Mouse (Mus musculus): ENCODE measurements around the gene Grm8.
"Not testable (repeated sequence)": the region's sequence is repeated elsewhere in the genome, so short reads cannot be mapped to it uniquely, and the experiment has no call there.

The Grm8 gene

DNA sequence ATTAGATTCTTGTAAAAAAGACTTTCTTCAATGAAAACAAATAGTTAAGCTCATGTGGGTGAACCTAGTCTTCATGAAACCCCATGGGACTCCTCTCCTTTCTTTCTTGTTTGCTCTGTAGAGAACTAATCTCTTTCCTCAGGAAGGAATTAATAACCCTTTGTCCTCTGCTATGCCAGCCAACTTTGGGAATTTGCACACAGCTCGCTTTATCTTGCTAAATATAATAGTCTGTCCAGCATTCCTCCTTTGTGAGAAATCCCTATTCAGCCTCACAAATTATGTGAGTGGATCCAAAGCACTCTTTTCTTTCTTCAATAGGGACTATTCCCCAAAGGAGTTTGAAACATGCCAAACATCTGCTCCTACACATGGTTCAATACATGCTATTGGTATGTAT, 285.3 kb downstream of the Grm8 start:
- DNase-seq (ENCODE audit: low spot score in 2 of 2), result no peak

DNA sequence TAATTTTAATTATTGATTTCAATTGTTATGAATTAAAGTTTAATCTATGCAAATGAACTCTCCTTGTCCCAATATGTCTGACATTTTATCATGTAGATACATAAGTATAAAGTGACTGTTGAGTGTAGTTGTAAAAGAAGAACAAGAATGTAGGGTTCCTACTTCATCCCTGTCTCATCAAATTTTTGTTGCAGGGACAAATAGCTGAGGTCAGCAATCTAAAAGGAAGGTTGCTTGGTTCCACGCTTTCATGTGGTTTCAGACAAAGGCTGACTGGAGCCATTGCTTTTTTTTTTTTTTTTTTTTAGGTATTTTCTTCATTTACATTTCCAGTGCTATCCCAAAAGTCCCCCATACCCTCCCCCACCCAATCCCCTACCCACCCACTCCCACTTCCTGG, 298.8 kb downstream of the Grm8 start:
- no peak for DNase-seq (ENCODE audit: low spot score in 2 of 2)

DNA sequence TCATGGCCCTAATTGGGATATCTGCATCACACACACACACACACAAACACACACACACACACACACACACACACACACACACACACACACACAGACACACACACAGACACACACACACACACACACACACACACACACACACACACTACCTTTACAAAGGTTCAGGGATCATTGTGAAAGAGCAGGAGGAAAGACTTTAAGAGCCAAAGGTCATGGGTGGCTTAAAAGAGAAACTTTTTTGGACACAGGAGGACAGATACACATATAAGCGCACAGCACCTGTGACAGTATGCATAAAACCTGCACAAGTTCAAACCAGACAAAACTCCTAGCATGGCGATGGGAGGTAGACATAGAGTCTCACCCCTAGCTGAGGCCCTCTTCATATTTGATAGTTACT, 315.2 kb downstream of the Grm8 start:
- DNase-seq (ENCODE audit: low spot score in 2 of 2), result not testable (repeated sequence)

DNA sequence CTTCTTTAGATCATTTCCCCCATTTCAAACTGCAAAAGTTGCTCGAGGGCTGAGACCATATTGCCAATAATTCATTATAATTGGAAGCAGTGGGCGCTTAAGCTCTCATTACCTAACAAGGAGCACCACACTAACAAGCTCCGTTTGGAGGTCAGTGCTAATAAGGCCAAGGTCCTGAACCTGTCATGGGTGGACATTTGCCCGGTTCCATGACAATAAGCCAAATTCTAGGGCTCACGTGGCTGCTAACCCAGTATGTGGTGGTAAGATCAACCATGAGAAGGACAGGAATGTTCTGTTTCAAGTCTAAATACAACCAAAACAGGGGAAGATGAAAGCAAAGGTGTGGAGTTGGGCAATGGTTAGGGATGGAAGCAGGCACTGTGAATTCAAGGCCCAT, 322.2 kb downstream of the Grm8 start:
- no peak for DNase-seq (ENCODE audit: low spot score in 2 of 2)

DNA sequence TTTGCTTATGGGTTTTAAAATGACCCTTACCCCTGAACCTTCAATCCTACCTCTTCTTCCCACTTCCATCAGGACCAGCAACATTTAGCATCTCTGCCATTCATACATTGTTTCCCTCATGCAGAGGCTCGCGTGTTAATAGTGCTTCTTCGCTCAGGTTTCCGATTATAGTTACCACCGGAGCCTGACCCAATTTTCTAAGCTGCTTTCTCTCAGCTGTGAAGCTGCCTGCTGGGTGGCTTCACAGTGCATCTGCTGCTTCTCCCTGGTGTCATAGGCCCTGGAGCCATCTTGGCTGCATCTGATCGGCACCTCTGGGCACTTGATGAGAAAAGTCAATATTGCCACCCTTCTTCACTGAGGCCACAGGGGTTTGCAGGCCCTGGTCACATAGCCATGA, 325.0 kb downstream of the Grm8 start:
- DNase-seq (ENCODE audit: low spot score in 2 of 2), result no peak

DNA sequence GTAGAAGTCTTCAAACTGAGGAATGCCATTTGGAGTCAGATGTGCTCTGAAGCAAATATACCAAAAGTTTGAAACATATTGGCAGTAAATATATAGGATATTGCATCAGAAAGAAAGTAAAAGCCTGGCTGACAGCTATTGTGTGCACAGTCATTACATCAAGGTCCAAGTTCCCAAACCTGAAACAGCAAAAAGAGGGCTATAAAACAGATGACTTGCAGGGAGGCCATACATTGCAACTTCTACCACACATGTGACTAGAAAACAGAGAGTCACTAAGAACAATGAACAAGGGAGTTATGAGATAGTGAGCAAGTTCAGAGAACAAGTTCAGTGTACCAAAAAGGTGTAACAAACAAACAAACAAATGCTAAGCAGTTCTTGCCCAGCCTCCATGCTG, 328.2 kb downstream of the Grm8 start:
- no peak for DNase-seq (ENCODE audit: low spot score in 2 of 2)

DNA sequence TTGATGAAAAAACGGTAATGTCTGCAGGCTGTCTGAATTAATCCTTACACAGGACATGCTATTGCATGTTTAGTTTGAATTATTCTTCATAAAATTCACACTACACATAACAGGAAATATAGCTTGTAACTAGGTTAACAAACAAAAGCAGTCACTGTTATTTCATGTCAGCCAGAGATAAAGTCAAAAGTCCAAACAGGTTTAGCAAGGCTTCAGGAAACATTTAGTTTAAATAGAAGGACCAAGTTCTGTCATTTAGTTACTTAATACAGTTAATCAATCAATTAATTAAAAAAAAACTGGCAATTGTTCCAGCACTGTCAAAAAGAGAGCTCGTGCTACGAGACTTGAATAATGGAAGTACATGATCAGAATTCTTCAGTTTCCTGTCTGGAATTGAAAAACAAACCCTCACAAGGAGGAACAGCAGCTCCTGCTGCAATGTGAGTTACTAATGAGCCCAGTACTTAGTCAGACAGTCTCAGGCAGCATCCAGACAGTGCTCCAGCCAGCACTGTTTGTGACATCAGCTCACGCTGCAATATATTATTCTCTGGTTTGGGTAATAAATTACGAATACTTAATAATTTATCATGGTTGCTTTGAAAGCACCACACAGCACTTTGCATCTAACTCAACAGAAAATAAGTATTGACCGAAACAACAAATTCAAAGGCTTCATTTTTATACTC, 334.0 kb downstream of the Grm8 start:
- no peak for DNase-seq (ENCODE audit: low spot score in 2 of 2)

DNA sequence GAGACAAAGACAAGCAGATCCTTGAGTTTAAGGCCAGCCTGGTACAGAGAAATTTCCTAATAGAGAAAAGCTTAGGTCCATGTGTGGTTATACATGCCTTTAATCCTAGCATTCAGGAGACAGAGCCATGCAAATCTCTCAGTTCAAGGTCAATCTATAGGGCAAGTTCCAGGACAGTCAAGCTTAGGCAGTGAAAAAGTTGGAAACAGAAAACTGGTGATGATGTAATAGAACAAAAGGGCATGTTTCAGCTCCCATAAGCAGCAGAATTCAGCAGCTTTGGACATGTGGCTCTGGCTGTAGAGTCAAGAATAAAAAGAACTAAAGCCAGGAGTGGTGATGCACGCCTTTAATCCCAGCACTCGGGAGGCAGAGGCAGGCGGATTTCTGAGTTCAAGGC, 336.2 kb downstream of the Grm8 start:
- no peak for DNase-seq (ENCODE audit: low spot score in 2 of 2)

DNA sequence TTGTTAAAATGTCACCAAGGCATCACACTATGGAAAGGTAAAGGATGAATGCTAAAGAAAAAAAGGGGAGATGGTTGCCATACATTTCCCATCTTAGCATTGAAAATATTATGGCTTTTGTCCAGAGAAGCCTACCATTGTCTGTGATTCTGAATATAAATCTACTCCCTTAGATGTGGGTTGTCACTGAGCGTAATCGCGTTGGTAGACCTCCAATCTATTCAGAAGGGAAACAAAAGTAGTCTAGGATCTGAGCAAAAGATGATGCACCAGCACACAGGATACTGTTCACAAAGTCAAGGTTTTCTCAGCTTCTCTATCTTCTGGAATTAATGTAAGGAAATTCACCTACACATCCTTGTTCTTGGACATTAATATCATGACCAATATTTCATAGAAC, 345.4 kb downstream of the Grm8 start:
- DNase-seq (ENCODE audit: low spot score in 2 of 2), result no peak

DNA sequence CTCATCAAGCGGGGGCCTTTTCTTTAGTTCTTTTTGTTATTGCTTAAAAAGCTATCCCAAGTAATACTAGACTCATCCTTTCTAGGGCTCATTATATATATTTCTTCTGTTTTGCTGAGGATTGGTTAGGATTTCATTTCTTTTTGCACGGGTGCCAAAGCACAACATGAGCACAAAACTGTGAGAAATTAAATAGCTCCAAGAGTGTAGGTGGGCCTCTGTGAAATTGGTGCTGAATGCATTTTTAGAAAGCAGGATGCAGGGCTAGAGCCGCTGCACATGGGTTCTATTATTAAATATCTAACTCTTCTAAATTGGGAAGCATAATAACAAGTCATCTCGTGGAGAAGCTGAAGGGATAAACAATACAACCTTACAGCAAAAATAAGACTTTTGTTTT, 345.8 kb downstream of the Grm8 start:
- no peak for DNase-seq (ENCODE audit: low spot score in 2 of 2)

DNA sequence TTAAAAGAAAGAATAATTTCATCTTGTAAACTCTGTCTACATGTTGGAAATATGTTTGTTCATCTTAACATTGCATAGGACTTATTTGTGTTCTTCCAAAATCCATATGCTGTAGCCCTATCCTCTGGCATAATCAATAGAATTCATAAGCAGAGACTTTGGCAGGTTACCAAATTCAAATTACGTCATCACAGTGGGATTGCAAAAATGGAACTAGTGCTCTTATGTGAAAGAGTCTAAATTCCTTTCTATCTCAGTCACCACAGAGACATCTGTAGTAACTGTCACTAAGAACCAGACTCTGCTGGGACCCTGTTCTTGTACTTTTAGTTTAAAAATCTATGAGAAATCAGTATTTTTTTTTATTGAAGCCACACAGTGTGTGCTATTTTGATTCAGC, 352.7 kb downstream of the Grm8 start:
- no peak for DNase-seq (ENCODE audit: low spot score in 2 of 2)

DNA sequence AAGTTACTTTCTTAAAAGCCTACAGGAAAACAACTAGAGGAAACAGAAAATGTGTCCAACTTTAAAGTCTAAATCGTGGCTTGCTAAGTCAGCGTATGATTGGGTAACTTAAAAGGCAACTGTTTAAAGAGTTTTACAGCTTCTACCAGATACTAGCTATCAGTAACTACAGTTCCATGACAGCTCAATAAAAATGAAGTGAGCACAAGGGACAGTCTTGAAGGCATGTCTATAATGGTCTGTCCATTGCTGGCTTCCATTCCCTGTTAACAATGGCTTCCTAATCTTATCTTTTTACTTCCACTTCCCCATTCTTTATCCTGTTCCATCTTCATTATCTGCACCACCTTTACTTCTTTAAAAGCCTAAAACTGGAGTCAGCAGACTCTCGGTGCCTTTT, 353.6 kb downstream of the Grm8 start:
- no peak for DNase-seq (ENCODE audit: low spot score in 2 of 2)

DNA sequence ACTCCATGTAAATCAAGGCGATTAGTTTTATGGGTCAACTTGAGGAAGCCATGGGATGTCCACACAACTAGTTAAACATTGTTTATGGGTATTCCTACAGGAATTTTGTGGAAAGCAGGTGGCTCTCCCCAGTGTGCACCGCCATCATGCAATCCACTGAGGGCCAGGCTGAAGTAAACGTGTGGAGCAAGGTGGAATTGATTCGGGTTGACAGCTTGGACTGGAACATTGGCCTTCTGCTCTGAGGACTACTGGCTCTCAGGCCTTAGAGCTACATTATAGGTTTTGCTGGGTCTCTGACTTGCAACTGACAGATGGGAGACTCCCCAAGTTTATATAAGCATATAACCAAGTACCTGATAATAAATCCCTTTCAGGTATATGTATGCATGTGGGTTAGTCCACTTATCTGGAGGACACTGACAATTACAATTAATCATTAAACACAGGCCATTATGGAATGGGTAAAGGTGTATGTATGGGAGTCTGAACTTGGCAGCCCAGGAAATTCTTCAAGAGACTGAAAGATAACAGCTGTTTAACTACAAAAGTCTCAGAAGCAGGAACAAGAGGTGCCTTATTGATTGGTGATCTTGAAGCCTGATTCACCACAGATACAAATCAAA, 359.2 kb downstream of the Grm8 start:
- DNase-seq (ENCODE audit: low spot score in 2 of 2), result no peak

DNA sequence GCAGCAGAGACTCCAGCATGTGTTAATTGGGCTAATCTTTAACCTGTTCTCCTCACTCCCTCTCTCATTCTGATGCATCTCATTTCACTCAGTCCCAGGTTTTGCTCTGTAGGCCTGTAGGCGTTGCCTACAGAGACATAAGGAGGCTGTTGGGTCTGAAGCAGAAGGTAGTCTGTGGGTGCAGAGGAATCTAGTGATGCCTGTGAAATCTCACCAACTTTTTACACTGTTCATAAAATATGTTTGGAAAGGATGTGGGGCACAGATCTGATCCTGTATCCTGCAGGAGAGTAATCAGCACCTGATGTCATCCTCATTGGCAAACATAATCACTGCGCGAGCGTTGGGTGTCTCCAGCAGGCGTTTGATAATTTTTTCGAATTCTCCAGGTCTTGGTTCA, 372.9 kb downstream of the Grm8 start:
- no peak for DNase-seq (ENCODE audit: low spot score in 2 of 2)

DNA sequence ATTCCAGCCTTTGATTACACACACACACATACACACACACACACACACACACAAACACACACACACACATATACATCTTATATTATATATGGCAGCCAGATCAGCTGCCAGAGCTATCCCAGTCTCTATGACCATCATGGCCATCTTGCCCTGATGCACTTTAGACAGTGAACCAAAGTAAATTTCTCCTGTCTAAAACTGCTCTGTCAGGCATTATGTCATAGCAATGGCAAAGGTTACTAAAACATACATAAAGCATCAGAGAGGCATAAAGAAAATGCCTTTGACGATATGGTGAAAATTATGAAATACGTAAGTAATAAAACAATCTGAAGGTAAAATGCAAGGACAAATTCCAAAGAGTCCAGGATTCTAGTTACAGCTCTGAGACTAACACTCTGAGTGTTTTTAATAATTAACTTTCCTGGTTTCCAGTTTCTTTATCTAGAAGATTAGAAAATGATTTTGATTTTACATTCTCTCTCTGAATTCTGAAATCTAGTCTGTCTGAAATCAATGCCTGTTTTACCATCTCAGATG, 381.6 kb downstream of the Grm8 start:
- no peak for DNase-seq (ENCODE audit: low spot score in 2 of 2)

DNA sequence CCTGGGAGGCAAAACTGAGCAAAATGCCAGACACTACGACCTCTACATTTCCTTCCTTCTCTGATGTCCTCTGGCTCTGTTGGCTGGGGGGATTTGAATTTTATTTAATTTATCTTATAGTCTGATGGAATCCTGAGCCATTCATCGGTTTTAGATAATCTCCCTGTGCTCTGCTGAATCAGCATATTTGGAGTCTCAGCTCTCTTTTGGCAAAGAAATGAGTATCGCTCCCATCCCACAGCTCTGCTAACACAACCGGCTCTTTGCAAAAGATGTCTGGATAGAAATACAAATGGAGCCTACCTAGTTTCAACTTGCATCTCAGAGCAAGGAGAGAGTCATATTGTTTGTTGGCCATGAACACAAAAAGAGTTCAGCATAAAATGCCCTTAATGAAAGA, 388.5 kb downstream of the Grm8 start:
- no peak for DNase-seq (ENCODE audit: low spot score in 2 of 2)

DNA sequence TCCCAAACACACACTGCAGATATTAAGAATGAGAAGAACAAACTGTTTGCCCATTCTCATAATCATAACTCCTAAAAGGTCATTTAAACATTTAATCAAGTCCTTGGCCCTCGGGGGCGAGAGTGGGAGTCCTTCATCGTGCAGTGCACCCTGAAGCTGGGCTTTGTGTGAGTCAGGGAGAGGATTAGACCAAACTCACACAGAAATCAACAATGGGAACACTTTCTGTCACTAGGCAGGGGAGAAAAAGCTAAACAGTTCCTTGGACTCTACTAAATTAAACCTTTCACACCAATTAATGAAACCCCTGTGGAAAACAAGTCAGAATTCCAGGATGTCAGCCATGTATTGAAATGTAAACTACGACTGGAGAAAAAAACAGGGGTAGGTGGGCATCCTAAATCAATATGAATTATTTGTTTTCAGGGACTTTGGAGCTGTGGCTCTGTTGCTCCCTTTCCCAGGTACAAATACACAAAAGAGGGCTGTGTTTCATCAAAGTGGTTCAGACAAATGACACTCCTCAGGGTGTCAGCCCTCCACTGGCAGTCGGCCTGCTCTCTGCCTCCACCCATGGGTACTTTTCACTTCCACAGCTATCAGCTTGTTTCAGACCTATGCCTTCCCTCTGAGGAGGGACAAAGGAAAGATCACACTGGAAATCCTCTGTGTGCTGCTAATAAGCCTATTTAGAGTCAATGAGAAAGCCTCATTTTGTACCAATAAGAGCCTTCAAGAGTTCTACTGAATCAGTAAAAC, 389.1 kb downstream of the Grm8 start:
- no peak for DNase-seq (ENCODE audit: low spot score in 2 of 2)

DNA sequence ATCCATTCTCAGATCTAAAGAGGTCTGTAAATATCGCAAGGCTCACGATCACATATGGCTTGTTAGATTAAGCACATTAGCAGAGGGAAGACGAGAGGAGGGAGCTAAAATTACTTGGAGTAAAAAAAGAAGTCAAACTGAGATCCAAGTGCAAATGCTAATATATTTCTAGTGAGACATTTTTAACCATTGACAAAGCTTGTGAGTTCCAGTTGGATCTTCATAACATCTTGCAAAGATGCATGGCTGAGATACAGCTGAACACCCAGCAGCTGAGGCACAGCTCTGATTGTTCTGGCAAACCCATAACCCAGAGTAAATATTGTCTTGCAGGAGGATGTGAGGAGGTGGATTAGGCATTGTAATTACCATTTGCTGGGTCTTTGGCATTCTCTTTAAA, 445.6 kb downstream of the Grm8 start:
- DNase-seq (ENCODE audit: low spot score in 2 of 2), result no peak

DNA sequence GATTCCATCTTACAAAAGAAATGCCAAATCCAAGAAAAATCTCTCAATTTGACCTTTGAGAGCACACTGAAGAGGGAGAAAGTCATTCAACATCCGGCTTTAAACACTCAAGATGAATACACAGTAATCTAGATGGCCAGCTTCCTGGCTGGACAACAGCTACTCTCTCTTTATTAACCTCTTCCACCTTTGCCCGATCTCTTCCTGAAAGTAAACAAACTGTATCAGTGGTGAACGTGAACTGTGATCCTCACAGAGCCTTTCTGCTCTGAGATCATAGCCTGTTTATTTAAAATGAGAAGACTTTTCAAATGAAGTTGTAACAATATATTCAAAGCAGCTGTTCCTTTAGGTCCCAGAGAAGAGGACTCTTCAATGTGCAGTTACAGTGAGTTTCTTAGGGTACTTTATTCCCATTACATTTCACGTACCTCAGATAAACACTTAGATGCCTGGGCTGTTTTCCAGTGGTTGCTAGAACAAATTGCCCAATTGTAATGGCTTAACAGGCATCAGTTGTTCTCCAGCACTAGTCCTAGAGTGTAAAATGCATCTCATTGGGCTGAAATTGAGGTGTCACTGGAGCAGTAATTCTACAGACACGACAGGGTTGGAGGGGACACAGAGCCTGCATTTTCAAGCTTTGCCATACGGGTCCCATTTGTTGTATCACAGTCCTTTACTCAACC, 473.1 kb downstream of the Grm8 start:
- no peak for DNase-seq (ENCODE audit: low spot score in 2 of 2)

DNA sequence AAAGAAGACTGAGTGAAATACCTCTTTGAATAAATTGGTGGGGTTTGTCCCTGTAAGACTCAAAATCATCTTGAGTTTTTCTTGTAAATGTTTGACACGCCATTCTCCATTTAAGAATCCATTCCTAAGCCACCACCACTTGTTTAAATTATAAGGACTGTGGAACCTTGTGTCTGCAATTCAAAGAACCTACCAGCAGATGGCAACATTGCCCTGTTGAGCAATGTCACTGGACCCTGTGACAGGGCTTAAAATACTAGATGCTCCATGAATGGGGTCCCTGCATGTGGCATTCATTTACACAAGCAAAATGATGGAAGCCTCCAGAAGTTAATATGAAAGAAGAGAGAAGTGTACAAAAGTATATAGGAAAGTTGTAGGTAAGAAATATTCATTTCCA, 477.5 kb downstream of the Grm8 start:
- peak; percentile 7 for DNase-seq (ENCODE audit: low spot score in 2 of 2)

DNA sequence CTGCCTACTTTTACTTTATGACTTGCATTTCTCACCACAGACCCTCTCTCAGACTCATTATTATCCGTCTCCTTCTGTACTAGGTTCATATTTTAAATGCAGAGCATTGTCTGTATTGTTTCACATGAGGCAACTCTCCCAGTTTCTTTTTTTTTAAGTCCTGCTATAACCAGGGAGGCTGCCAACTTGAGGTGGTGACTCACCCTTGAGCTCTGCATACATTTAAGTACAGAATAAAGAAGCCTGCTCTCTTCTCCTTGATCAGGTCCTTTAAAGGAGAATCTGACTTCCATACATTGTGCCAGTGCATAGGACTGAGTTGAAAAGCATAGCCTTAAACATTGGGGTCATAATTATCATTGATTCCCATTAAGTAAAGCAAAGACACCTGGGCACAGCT, 488.5 kb downstream of the Grm8 start:
- no peak for DNase-seq (ENCODE audit: low spot score in 2 of 2)

DNA sequence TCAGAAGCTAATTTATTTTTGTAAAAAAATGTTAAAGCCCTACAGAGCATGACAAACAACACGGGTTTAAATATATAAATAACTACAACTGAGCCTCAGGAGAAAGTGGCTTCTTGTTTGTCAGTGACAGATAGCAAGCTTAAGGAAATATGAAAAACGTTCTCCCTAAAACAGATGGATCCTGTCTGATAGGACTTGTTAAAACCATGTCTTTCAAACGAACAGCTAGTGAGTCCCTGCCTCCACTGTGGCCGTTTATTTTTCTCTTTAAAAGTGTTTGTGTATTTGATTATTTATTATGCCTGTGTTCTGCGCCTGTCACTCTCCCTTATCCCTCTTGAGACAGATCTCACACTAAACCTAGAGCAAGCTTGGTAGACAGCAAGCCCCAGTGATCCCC, 489.9 kb downstream of the Grm8 start:
- DNase-seq (ENCODE audit: low spot score in 2 of 2), result no peak

Measured in urinary bladder, postnatal 36 days (tissue).